Mouse (Mus musculus) hindbrain, embryonic 15.5 days (tissue): ENCODE data around the gene Kcnc3. TPM values are rescaled to one million over a fixed set of nuclear protein-coding genes. Genes with fewer than 3 reads are reported as not detected.

Experiments used
- ATAC-seq: fragments of 200-750 bp; cut with Nextera tagmentation; 2 replicates; pipeline ENCODE4 v1.8.0; 2017; ENCODE audit warnings: low read depth, moderate number of reproducible peaks, moderate TSS enrichment; ENCODE audit not compliant: low FRiP score
- H3K27ac ChIP-seq: fragments of 300-500 bp; sonication (generic); replicated peaks from 2 replicates; pipeline ENCODE4 v1.5.1; 2015; ENCODE audit warnings: mild to moderate bottlenecking, inconsistent platforms
- H3K27me3 ChIP-seq: fragments of 300-500 bp; sonication (generic); 2 replicates; pipeline ENCODE4 v1.6.1; 2015; ENCODE audit warnings: control low read depth, inconsistent platforms
- H3K36me3 ChIP-seq: fragments of 300-500 bp; sonication (generic); 2 replicates; pipeline ENCODE4 v1.6.1; 2015; ENCODE audit warnings: control low read depth, inconsistent platforms
- H3K4me1 ChIP-seq: fragments of 300-500 bp; sonication (generic); replicated peaks from 2 replicates; pipeline ENCODE4 v1.6.1; 2015; ENCODE audit warnings: control low read depth, inconsistent platforms
- H3K4me2 ChIP-seq: fragments of 300-500 bp; sonication (generic); 2 replicates; pipeline ENCODE4 v1.6.1; 2015; ENCODE audit warnings: moderate library complexity, mild to moderate bottlenecking, inconsistent platforms
- H3K4me3 ChIP-seq: fragments of 300-500 bp; sonication (generic); 2 replicates; pipeline ENCODE4 v1.5.1; 2015; ENCODE audit warnings: mild to moderate bottlenecking, inconsistent platforms
- H3K9ac ChIP-seq: fragments of 300-500 bp; sonication (generic); 2 replicates; pipeline ENCODE4 v1.6.1; 2015; ENCODE audit warnings: inconsistent platforms
- H3K9me3 ChIP-seq: fragments of 300-500 bp; sonication (generic); 2 replicates; pipeline ENCODE4 v1.6.1; 2016; ENCODE audit warnings: control low read depth, inconsistent platforms
- WGBS: fragments of 180-500 bp; shearing (Covaris S2); methylation state at CpG from one replicate; pipeline ENCODE4 v1.1.7; 2015; 5-methylcytosine and 5-hydroxymethylcytosine counted together
- polyA plus RNA-seq: library from polyadenylated mRNA; unstranded; fragments of >200 nt; fragmentation: Nextera tagmentation; extraction: Ambion mirVana; gene quantifications from 2 replicates; pipeline ENCODE4 v1.2.1, GENCODE M21; 2015

The Kcnc3 gene
- polyA plus RNA-seq, 1 experiment from 2014 or later: 6.7 TPM

DNA sequence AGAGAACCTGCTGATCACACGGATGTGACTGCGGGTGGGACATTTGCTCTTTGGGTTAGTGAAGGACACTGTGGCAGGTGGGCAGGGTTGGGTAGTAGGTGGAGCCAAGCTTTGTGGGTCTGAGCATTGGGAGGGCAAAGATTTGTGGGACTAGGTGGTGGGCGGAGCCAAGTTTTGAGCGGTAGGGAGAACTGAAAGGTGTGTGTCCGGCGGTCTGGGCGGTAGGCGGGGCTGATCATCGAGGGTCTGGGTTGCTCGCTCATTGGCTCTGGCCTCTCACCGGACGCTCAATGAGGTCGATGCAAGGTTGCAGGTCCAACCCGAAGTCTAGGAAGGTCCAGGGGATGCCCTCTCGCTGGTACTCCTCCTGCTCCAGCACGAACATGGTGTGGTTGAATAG, 48.2 kb downstream of the Kcnc3 start:
- H3K4me1 ChIP-seq: peaks cover 4% of the 10 kb centered on the region; the same call in 1 of the 2 replicates
- WGBS: 4% methylated on average over 16 of the region's 16 CpGs
- H3K9me3 ChIP-seq: no peaks in the 10 kb centered on the region
- no peak overlapping the region for H3K27ac ChIP-seq
- peak overlapping the region; percentile 46 for H3K4me2 ChIP-seq
- H3K27me3 ChIP-seq: peaks cover 39% of the 10 kb centered on the region
- H3K36me3 ChIP-seq: no peaks in the 10 kb centered on the region
- no peak for ATAC-seq
- no peak overlapping the region for H3K9ac ChIP-seq
- H3K4me3 ChIP-seq: peak overlapping the region; percentile 9; the same call in 1 of the 2 replicates

DNA sequence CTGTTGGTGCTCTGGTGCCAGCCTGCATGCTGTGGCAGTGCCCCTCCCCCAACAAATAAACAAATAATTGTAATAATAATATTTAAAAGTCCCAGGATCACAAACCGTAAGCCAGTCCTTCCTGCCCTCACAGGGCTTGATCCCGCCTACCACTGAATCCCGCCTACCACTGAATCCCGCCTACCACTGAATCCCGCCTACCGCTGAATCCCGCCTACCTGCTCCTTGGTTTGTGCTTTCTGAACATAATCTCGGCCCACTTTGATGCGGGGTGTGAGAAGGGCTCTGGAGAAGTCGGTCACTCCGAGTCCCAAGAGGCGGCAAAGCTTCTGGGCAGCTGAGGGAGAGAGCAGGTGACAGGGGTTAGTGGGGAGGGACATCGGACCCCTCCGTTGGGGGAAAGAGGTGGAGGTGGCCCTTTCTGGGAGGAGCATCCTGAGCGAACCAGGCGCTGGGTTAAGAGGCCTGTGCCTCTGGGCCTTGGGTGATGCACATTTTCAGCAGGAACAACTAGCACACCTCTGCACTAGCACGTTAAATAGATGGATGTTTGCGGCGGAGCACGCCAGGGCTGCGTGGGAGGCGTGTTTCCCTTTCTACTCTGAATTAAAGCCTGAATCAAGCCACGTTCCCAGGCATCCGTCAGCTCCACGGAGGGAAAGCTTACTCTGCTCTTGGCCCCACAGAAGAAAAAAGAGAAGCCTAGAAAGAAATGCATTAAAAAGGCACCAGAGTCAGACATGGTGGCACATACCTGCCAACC, 50.6 kb downstream of the Kcnc3 start:
- ATAC-seq: no peak

DNA sequence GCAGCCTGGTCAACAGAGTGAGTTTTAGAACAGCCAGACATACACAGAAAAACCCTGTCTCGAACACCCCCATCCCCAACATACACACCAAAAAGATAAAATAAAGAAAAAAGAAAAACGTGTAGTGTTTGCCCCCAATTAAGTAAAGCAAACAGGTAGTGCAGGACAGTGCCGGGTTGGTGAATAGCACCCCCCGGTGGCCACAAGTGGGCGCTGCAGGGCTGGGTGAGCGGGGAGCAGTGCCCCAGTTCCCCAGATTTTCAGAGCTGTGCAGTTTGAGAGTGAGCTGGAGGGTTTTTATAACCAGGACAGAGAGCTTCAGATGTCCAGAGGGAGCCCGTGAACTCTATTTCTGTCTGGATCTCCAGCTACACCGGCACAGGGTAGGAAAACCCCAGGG, 51.4 kb downstream of the Kcnc3 start:
- no peak for ATAC-seq
- Histone ChIP-seq H3K27ac (no peak overlapping the region), H3K4me3 (no peak overlapping the region), H3K27me3 (peaks cover 47% of the 10 kb centered on the region), H3K4me2 (no peak overlapping the region), H3K9ac (no peak overlapping the region), H3K9me3 (no peaks in the 10 kb centered on the region), H3K4me1 (peaks cover 12% of the 10 kb centered on the region; the same call in 1 of the 2 replicates), H3K36me3 (no peaks in the 10 kb centered on the region)
- 29% methylated on average over 8 of the region's 8 CpGs for WGBS

More for the DNA sequence above, 50.6 kb downstream of the Kcnc3 start:
- 20% methylated on average over 25 of the region's 25 CpGs for WGBS
- Histone ChIP-seq H3K27ac (no peak overlapping the region), H3K27me3 (peaks cover 47% of the 10 kb centered on the region), H3K4me2 (peak overlapping the region; percentile 43), H3K4me3 (peak overlapping the region; percentile 18), H3K4me1 (peaks cover 11% of the 10 kb centered on the region; the same call in 1 of the 2 replicates), H3K9ac (no peak overlapping the region), H3K9me3 (no peaks in the 10 kb centered on the region), H3K36me3 (no peaks in the 10 kb centered on the region)

DNA sequence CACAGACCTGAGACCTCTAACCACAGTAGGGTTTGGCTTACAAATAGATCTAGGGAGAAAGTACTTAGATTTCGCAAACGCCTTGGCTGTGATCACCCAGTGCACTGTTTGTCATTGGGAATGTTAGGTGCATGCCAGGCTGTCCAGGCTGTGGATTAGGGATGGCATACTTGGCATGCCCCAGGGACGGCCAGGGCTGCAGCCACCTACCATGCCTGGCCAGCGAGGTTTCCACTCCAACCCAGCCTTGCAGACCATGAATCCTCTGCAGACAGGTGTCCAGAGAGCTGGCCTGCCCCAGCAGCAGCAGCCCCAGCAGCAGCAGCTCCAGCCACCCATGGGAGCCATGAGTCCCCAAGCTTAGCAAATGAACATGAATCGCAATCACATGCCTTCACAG, 54.8 kb downstream of the Kcnc3 start:
- Histone ChIP-seq H3K27ac (no peak overlapping the region), H3K9ac (no peak overlapping the region), H3K4me1 (peaks cover 12% of the 10 kb centered on the region; the same call in 1 of the 2 replicates), H3K9me3 (no peaks in the 10 kb centered on the region), H3K27me3 (peaks cover 26% of the 10 kb centered on the region), H3K36me3 (no peaks in the 10 kb centered on the region), H3K4me2 (no peak overlapping the region), H3K4me3 (no peak overlapping the region)
- ATAC-seq: no peak
- 79% methylated on average over 5 of the region's 5 CpGs for WGBS

DNA sequence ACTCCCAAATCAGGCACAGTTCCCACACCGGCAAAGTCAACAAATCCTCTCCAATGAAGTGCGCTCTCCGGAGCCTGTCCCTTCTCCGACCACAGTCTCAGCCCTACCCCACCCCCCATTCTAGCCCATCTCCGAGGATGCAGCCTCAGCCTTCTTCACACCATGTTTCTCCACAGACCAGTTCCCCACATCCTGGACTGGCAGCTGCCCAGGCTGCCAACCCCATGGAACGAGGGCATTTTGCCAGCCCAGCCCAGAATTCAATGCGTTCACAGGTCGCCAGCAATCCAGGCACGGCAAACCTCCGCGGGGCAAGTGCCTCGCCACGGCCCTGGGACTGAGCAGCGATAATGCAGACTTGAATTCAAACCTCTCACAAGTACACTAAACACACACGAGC, 55.5 kb downstream of the Kcnc3 start:
- Histone ChIP-seq H3K36me3 (no peaks in the 10 kb centered on the region), H3K27me3 (peaks cover 19% of the 10 kb centered on the region), H3K27ac (no peak overlapping the region; the same call in 1 of the 2 replicates), H3K4me1 (peaks cover 12% of the 10 kb centered on the region; the same call in 1 of the 2 replicates), H3K4me3 (no peak overlapping the region), H3K9me3 (no peaks in the 10 kb centered on the region), H3K4me2 (peak overlapping the region; percentile 40), H3K9ac (no peak overlapping the region)
- 0 out of 2 replicates have a peak, but pooled peaks have one; percentile 54 for ATAC-seq
- WGBS: 24% methylated on average over 15 of the region's 15 CpGs

DNA sequence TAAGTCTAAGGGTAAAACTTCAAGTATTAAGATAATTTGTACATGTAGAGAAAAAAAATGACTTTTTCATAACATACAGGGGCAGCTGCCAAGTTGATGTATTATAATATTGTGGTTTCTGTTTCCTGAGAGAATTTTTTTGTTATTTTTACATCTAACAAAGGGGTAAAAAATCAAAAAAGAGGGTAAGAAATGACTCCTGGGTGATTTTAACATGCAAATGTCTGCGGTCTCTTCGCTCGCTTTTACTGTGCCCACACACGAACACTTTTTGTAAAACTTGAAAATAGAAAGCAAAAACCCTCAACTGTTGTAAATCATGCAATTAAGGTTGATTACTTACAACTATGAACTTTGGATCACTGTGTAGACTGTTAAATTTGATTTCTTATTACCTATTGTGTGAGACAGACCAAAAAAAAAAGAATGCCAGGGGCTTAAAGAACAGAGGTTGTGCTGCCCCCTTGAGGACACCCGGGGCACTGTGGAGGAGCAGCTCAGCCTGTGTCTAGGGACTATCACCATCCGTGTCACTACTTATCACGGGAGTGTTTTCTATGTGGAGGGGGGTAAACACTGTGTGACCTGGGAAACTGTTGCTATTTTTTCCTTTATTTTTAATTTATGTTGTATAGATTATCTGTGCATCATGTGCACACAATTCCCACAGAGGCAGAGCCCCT, 56.7 kb downstream of the Kcnc3 start:
- H3K36me3 ChIP-seq: no peaks in the 10 kb centered on the region
- no peak overlapping the region for H3K4me3 ChIP-seq
- H3K9me3 ChIP-seq: no peaks in the 10 kb centered on the region
- H3K27me3 ChIP-seq: peaks cover 14% of the 10 kb centered on the region
- ATAC-seq: no peak; the same call in 1 of the 2 replicates
- no peak overlapping the region for H3K4me2 ChIP-seq
- 50% methylated on average over 7 of the region's 7 CpGs for WGBS
- H3K4me1 ChIP-seq: peaks cover 9% of the 10 kb centered on the region; the same call in 1 of the 2 replicates
- no peak overlapping the region for H3K27ac ChIP-seq
- no peak overlapping the region for H3K9ac ChIP-seq

DNA sequence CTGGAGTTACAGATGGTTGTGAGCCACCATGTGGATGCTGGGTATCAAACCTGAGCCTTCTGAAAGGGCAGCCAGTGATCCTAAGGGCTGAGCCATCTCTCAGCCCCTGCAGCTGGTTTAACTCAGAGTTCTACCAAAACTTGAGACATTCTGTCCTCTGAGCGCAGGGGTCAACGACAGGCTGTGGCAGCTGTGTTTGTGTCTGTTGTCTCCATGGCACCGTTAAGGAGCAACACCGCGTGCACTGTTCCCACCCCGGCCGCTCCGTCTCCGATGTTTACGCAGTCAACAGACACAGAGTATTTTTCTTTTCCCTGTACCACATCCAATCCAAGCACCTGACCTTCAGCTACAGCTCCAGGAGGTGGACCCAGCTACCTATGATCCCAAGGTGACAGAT, 57.3 kb downstream of the Kcnc3 start:
- Histone ChIP-seq H3K4me1 (peaks cover 9% of the 10 kb centered on the region; the same call in 1 of the 2 replicates), H3K36me3 (no peaks in the 10 kb centered on the region), H3K27me3 (peaks cover 10% of the 10 kb centered on the region; the same call in 1 of the 2 replicates), H3K4me2 (no peak overlapping the region), H3K9me3 (no peaks in the 10 kb centered on the region), H3K9ac (no peak overlapping the region), H3K27ac (no peak overlapping the region), H3K4me3 (no peak overlapping the region)
- 79% methylated on average over 10 of the region's 10 CpGs for WGBS
- no peak for ATAC-seq

DNA sequence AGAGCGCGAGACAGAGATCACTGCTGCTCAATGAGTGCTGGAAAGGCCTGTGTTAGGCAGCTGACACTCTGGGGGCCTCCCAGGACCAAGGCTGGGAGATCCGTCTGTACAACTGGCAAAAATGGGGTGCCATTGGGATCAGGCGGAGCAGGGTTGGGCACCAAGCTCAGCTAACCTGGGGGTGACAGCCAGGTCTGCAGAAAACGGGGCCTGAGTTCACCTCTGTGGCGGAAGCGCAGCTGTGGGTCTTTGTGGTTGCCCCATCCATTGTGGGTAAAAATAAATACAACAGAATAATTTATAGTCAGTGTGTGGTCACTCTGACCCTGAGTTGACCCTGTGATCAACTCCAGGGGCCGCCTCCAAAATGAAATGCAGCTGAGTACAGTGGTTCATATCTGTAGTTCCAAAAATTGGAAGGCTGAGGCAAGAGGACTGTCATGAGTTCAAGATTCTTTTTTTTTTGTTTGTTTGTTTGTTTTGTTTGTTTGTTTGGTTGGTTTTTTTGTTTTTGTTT, 58.7 kb downstream of the Kcnc3 start:
- H3K4me1 ChIP-seq: peaks cover 9% of the 10 kb centered on the region; the same call in 1 of the 2 replicates
- 76% methylated on average over 8 of the region's 8 CpGs for WGBS
- H3K4me3 ChIP-seq: no peak overlapping the region

DNA sequence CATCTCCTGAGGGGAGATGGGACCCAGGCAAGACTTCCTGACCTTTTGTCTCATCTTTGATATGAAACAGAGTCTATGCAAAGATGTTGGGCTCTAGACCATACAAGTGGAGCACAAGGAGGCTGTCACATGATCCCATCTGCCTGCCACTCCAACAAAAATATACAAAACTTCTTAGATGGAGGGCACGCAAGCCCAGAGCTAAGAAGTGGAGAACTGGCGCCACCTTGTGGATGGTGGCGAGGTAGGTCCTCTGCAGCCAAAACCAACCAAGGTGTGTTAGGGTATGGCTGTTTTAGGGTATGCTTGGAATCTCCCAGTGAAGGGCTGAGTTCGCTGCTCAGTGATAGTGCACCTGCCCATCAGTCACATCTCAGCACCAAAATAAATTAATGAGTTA, 59.5 kb downstream of the Kcnc3 start:
- H3K27ac ChIP-seq: no peak overlapping the region
- H3K4me1 ChIP-seq: peaks cover 9% of the 10 kb centered on the region; the same call in 1 of the 2 replicates
- ATAC-seq: no peak
- H3K4me2 ChIP-seq: no peak overlapping the region
- no peak overlapping the region for H3K9ac ChIP-seq
- no peaks in the 10 kb centered on the region for H3K36me3 ChIP-seq
- no peak overlapping the region for H3K4me3 ChIP-seq
- H3K27me3 ChIP-seq: no peaks in the 10 kb centered on the region
- 12% methylated on average over 4 of the region's 4 CpGs for WGBS
- H3K9me3 ChIP-seq: no peaks in the 10 kb centered on the region

More for the DNA sequence above, 58.7 kb downstream of the Kcnc3 start:
- ATAC-seq: no peak
- no peaks in the 10 kb centered on the region for H3K9me3 ChIP-seq
- no peak overlapping the region for H3K27ac ChIP-seq
- no peaks in the 10 kb centered on the region for H3K36me3 ChIP-seq
- peaks cover 3% of the 10 kb centered on the region; the same call in 1 of the 2 replicates for H3K27me3 ChIP-seq
- no peak overlapping the region for H3K9ac ChIP-seq
- H3K4me2 ChIP-seq: no peak overlapping the region

DNA sequence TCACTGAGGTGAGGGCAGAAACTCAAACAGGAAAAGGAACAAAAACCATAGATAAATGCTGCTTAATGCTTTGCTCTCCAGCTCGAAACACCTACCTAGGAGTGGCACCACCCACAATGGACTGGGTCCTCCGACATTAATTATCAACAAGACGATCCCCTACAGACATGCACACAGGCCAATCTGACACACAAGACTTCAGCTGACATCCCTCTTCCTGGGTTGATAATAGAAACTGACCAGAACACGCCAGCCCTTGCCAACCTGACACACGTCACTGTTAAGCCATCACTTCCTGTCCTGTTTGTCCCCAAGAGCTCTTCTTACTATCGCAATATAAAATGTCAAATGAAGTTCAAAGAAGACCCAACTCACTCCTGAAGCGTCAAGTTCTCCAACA, 61.0 kb downstream of the Kcnc3 start:
- ATAC-seq: no peak
- WGBS: 81% methylated on average over 7 of the region's 7 CpGs

DNA sequence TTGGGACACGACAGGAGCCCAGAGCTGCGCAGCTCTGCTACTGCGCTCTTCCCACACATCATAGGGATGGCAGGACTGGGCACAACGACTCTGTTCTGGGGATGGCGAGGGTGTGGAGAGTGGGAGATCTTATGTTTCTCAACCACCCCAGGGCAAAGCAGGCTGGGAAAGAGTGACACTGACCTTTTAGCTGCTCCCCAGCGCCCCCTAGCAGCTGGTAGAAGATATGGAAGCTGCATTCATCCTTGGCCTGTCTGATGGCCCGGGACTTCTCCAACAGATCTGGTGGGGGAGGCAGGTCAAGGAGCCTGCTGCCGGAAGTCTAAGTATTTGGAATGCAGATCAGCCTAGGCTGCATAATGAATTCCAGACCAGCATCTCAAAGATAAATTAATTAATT, 63.3 kb downstream of the Kcnc3 start:
- H3K9ac ChIP-seq: no peak overlapping the region
- WGBS: 50% methylated on average over 8 of the region's 8 CpGs
- no peak for ATAC-seq
- no peaks in the 10 kb centered on the region for H3K9me3 ChIP-seq
- no peak overlapping the region for H3K4me3 ChIP-seq
- no peaks in the 10 kb centered on the region for H3K27me3 ChIP-seq
- no peaks in the 10 kb centered on the region for H3K36me3 ChIP-seq
- H3K4me2 ChIP-seq: no peak overlapping the region
- H3K27ac ChIP-seq: no peak overlapping the region
- H3K4me1 ChIP-seq: no peaks in the 10 kb centered on the region

More for the DNA sequence above, 61.0 kb downstream of the Kcnc3 start:
- Histone ChIP-seq H3K36me3 (no peaks in the 10 kb centered on the region), H3K4me2 (no peak overlapping the region), H3K27ac (no peak overlapping the region), H3K4me3 (no peak overlapping the region), H3K9ac (no peak overlapping the region), H3K27me3 (no peaks in the 10 kb centered on the region), H3K4me1 (no peaks in the 10 kb centered on the region), H3K9me3 (no peaks in the 10 kb centered on the region)
